ENCODE assay signal across 9 mouse cellular contexts in genomic region chr13:49127844-49128631, GRCm38 (mm10). TPM values are rescaled to one million over a fixed set of nuclear protein-coding genes. Genes with fewer than 3 reads are reported as not detected.
DNase-seq lines count a peak whose midpoint lies in the region; ATAC-seq and TF ChIP-seq lines count a peak whose summit lies in the region.
"Had no signal": no experiment of that assay in that cellular context is flagged by ENCODE, and none has a peak within 500 bp of the region (broad histone marks: within the 10 kb centered on the region; RNA-seq: fewer than 3 reads in every experiment).

No protein-coding gene starts in this region.

- POLR2A ChIA-PET in Patski (lab: Charles Lee) = interaction anchor here (0.5 kb wide), 1 partner anchor 58 kb away, joined by 3 read pairs; no protein-coding TSS in a partner anchor

- peak overlapping the region; percentile 35 for H3K4me3 ChIP-seq in midbrain, embryonic 10.5 days
- H3K4me3 ChIP-seq: liver, embryonic 15.5 days had no signal

- ATAC-seq in Patski = no peak

- no peaks in the 10 kb centered on the region for H3K9me3 ChIP-seq in midbrain, embryonic 10.5 days (replicated peaks)
- H3K9me3 ChIP-seq: liver, embryonic 15.5 days had no signal

- H3K27me3 ChIP-seq in Patski = peaks cover 9% of the 10 kb centered on the region
- no peaks in the 10 kb centered on the region for H3K27me3 ChIP-seq in midbrain, embryonic 10.5 days (ENCODE audit: low read depth, poor library complexity, severe bottlenecking)
- H3K27me3 ChIP-seq: liver, embryonic 15.5 days had no signal

- TF ChIP-seq CTCF in Patski (IDR thresholded peaks at IDR 0.05) = no peak

- no peaks in the 10 kb centered on the region for H3K36me3 ChIP-seq in midbrain, embryonic 10.5 days
- H3K36me3 ChIP-seq: liver, embryonic 15.5 days had no signal

- H3K27ac ChIP-seq in midbrain, embryonic 10.5 days (replicated peaks) = peak overlapping the region; percentile 71
- H3K27ac ChIP-seq: liver, embryonic 15.5 days had no signal

- WGBS in midbrain, embryonic 10.5 days = 36% methylated on average over 15 of the region's 15 CpGs

- peaks cover 63% of the 10 kb centered on the region for H3K4me1 ChIP-seq in midbrain, embryonic 10.5 days

- in situ Hi-C loops in Patski (cut with MboI; ENCODE audit: low pct_unique_long_range_greater_than_20kb) = no loop called here

- CTCF ChIA-PET in Patski (lab: Charles Lee) = interaction anchor here (1.6 kb wide), 1 partner anchor 62 kb away, joined by 3 read pairs; no protein-coding TSS in a partner anchor

- peak; percentile 72 for DNase-seq in gastrocnemius, adult 18-20 months (ENCODE audit: low spot score)
- no peak for DNase-seq in gastrocnemius, postnatal 10 days
- peak; percentile 4 for DNase-seq in Patski (ENCODE audit: low read depth, low spot score)
- peak; percentile 65 for DNase-seq in gastrocnemius, postnatal 25 days
- DNase-seq in midbrain, embryonic 10.5 days (ENCODE audit: low spot score) = peak; percentile 47
- DNase-seq in spleen, postnatal 36 days (ENCODE audit: low spot score in 2 of 2) = no peak
- DNase-seq in urinary bladder, postnatal 14 days (ENCODE audit: low spot score) = no peak
- DNase-seq in kidney, adult 8-10 months = no peak

RNA-seq across cellular contexts. Expression of gene Wnk2, which starts 19.8 kb away (rescaled TPM):
- 10 to 100 TPM; 63.4 to 85.0 TPM for total RNA-seq in gastrocnemius, adult 18-20 months (2021)
- 10 to 100 TPM; 55.7 to 60.7 TPM for total RNA-seq in gastrocnemius, postnatal 10 days (2021)
- 1.8 TPM for polyA plus RNA-seq in Patski (2021)
- 10 to 100 TPM; 51.0 to 62.2 TPM for total RNA-seq in gastrocnemius, postnatal 25 days (2021)
- 4.3 and 6.9 TPM in 2 replicates for polyA plus RNA-seq in midbrain, embryonic 10.5 days (2016; fragmentation: Nextera tagmentation; extraction: Ambion mirVana)

RNA-seq across cellular contexts. Expression of gene Ninj1, which starts 59.2 kb away (rescaled TPM):
- 10 to 100 TPM; 17.3 to 23.8 TPM for total RNA-seq in gastrocnemius, adult 18-20 months (2021)
- 10 to 100 TPM; 15.0 to 16.2 TPM for total RNA-seq in gastrocnemius, postnatal 10 days (2021)
- 106 TPM for polyA plus RNA-seq in Patski (2021)
- total RNA-seq in gastrocnemius, postnatal 25 days (2021) = 10 to 100 TPM; 15.8 to 18.8 TPM
- 23.1 and 24.3 TPM in 2 replicates for polyA plus RNA-seq in midbrain, embryonic 10.5 days (2016; fragmentation: Nextera tagmentation; extraction: Ambion mirVana)

Comparison
In these comparisons a context has a peak if more than half of its experiments do, and no peak if none do; other contexts are left out.
1. DNase-seq: peak in gastrocnemius, adult 18-20 months (single experiment), Patski (single experiment), gastrocnemius, postnatal 25 days (single experiment) and midbrain, embryonic 10.5 days (single experiment); none in gastrocnemius, postnatal 10 days (single experiment), spleen, postnatal 36 days (0 of 2), urinary bladder, postnatal 14 days (single experiment) and kidney, adult 8-10 months (0 of 2).